Mouse (Mus musculus) midbrain, embryonic 14.5 days (tissue): ENCODE results near the gene Flt4. TPM values are rescaled to one million over a fixed set of nuclear protein-coding genes. Genes with fewer than 3 reads are reported as not detected.

Experiments used
- ATAC-seq: fragments of 200-750 bp; cut with Nextera tagmentation; 2 replicates; pipeline ENCODE4 v1.8.0; 2017; ENCODE audit warnings: moderate number of reproducible peaks, moderate library complexity; ENCODE audit not compliant: low FRiP score, low TSS enrichment
- DNase-seq: peaks from one replicate; pipeline ENCODE4 v3.0.0-alpha.2; 2015
- H3K27ac ChIP-seq: fragments of 300-500 bp; sonication (generic); replicated peaks from 2 replicates; pipeline ENCODE4 v1.5.1; 2014; ENCODE audit warnings: mild to moderate bottlenecking, low read depth, low read length, moderate library complexity
- H3K27me3 ChIP-seq: fragments of 300-500 bp; sonication (generic); 2 replicates; pipeline ENCODE4 v1.6.1; 2014; ENCODE audit warnings: low read length, control low read depth, mixed read lengths; ENCODE audit not compliant: control insufficient read depth, insufficient read depth
- H3K36me3 ChIP-seq: fragments of 300-500 bp; sonication (generic); 2 replicates; pipeline ENCODE4 v1.6.1; 2014; ENCODE audit warnings: low read length, control low read depth; ENCODE audit not compliant: control insufficient read depth, insufficient read depth
- H3K4me1 ChIP-seq: fragments of 300-500 bp; sonication (generic); 2 replicates; pipeline ENCODE4 v1.6.1; 2014; ENCODE audit warnings: mild to moderate bottlenecking, antibody characterized with exemption, low read length, control low read depth; ENCODE audit not compliant: control insufficient read depth, insufficient read depth
- H3K4me2 ChIP-seq: fragments of 300-500 bp; sonication (generic); 2 replicates; pipeline ENCODE4 v1.6.1; 2014; ENCODE audit warnings: mild to moderate bottlenecking, low read length, moderate library complexity
- H3K4me3 ChIP-seq: fragments of 300-500 bp; sonication (generic); replicated peaks from 2 replicates; pipeline ENCODE4 v1.5.1; 2014; ENCODE audit warnings: low read depth, low read length
- H3K9ac ChIP-seq: fragments of 300-500 bp; sonication (generic); replicated peaks from 2 replicates; pipeline ENCODE4 v1.6.1; 2014; ENCODE audit warnings: mild to moderate bottlenecking, low read length, moderate library complexity
- H3K9me3 ChIP-seq: fragments of 300-500 bp; sonication (generic); 2 replicates; pipeline ENCODE4 v1.6.1; 2016; ENCODE audit warnings: low read length, control low read depth, mixed read lengths; ENCODE audit not compliant: control insufficient read depth
- WGBS: fragments of 180-500 bp; shearing (Covaris S2); extraction: QIAGEN DNeasy Blood & Tissue Kit; methylation state at CpG from one replicate; pipeline ENCODE4 v1.1.7; 2014; 5-methylcytosine and 5-hydroxymethylcytosine counted together
- polyA plus RNA-seq: library from polyadenylated mRNA; unstranded; fragments of >200 nt; fragmentation: Nextera tagmentation; extraction: Ambion mirVana; gene quantifications from 2 replicates; pipeline ENCODE4 v1.2.1, GENCODE M21; 2014

Flt4 gene
- polyA plus RNA-seq, 1 experiment from 2014 or later: 2.1 TPM

GRCm38 (mm10) chr11:49664262-49665140 lies 55.4 kb downstream of the Flt4 start:
- WGBS: 84% methylated on average over 12 of the region's 12 CpGs
- no peaks in the 10 kb centered on the region for H3K27me3 ChIP-seq
- no peak overlapping the region for H3K4me2 ChIP-seq
- no peaks in the 10 kb centered on the region for H3K4me1 ChIP-seq
- 0 out of 2 replicates have a peak, but pooled peaks cover 8% of the 10 kb centered on the region for H3K36me3 ChIP-seq
- DNase-seq (no peak), ATAC-seq (no peak)
- no peak overlapping the region for H3K4me3 ChIP-seq
- H3K9ac ChIP-seq: no peak overlapping the region
- H3K27ac ChIP-seq: no peak overlapping the region
- H3K9me3 ChIP-seq: no peaks in the 10 kb centered on the region

GRCm38 (mm10) chr11:49665462-49665861 lies 56.4 kb downstream of the Flt4 start:
- no peak for DNase-seq
- no peak for ATAC-seq
- Histone ChIP-seq H3K36me3 (0 out of 2 replicates have a peak, but pooled peaks cover 11% of the 10 kb centered on the region), H3K9ac (no peak overlapping the region), H3K9me3 (no peaks in the 10 kb centered on the region), H3K4me1 (no peaks in the 10 kb centered on the region), H3K4me3 (no peak overlapping the region), H3K4me2 (no peak overlapping the region), H3K27me3 (no peaks in the 10 kb centered on the region), H3K27ac (no peak overlapping the region)
- 78% methylated on average over 4 of the region's 4 CpGs for WGBS

GRCm38 (mm10) chr11:49673433-49673832 lies 64.4 kb downstream of the Flt4 start:
- Histone ChIP-seq H3K9ac (no peak overlapping the region), H3K36me3 (peaks cover 64% of the 10 kb centered on the region), H3K4me3 (no peak overlapping the region), H3K9me3 (no peaks in the 10 kb centered on the region), H3K27me3 (no peaks in the 10 kb centered on the region), H3K27ac (no peak overlapping the region), H3K4me2 (no peak overlapping the region), H3K4me1 (no peaks in the 10 kb centered on the region)
- DNase-seq: no peak
- 84% methylated on average over 3 of the region's 3 CpGs for WGBS
- no peak for ATAC-seq

GRCm38 (mm10) chr11:49684237-49684973 lies 75.3 kb downstream of the Flt4 start:
- Histone ChIP-seq H3K9ac (no peak overlapping the region), H3K9me3 (no peaks in the 10 kb centered on the region), H3K27ac (no peak overlapping the region), H3K4me3 (no peak overlapping the region), H3K36me3 (peaks cover 87% of the 10 kb centered on the region), H3K4me2 (no peak overlapping the region), H3K4me1 (no peaks in the 10 kb centered on the region), H3K27me3 (no peaks in the 10 kb centered on the region)
- ATAC-seq: no peak
- DNase-seq: no peak
- WGBS: 97% methylated on average over 12 of the region's 12 CpGs

GRCm38 (mm10) chr11:49695013-49695412 lies 86.0 kb downstream of the Flt4 start:
- Histone ChIP-seq H3K4me3 (no peak overlapping the region), H3K4me1 (no peaks in the 10 kb centered on the region), H3K27ac (no peak overlapping the region), H3K9me3 (no peaks in the 10 kb centered on the region), H3K9ac (no peak overlapping the region), H3K36me3 (peaks cover 32% of the 10 kb centered on the region), H3K4me2 (no peak overlapping the region), H3K27me3 (no peaks in the 10 kb centered on the region)
- WGBS: over 99% methylated on average over 3 of the region's 3 CpGs
- no peak for ATAC-seq
- DNase-seq: no peak

GRCm38 (mm10) chr11:49695695-49696094 lies 86.6 kb downstream of the Flt4 start:
- ATAC-seq (no peak), DNase-seq (no peak)
- H3K27me3 ChIP-seq: no peaks in the 10 kb centered on the region
- H3K9me3 ChIP-seq: no peaks in the 10 kb centered on the region
- no peak overlapping the region for H3K27ac ChIP-seq
- H3K9ac ChIP-seq: no peak overlapping the region
- H3K4me3 ChIP-seq: no peak overlapping the region
- H3K4me2 ChIP-seq: no peak overlapping the region
- H3K36me3 ChIP-seq: peaks cover 27% of the 10 kb centered on the region
- no peaks in the 10 kb centered on the region for H3K4me1 ChIP-seq
- WGBS: 94% methylated on average over 2 of the region's 2 CpGs

GRCm38 (mm10) chr11:49696472-49696871 lies 87.4 kb downstream of the Flt4 start:
- no peaks in the 10 kb centered on the region for H3K27me3 ChIP-seq
- no peak overlapping the region for H3K4me2 ChIP-seq
- H3K9me3 ChIP-seq: no peaks in the 10 kb centered on the region
- H3K9ac ChIP-seq: no peak overlapping the region
- 92% methylated on average over 2 of the region's 2 CpGs for whole genome bisulfite sequencing
- no peak overlapping the region for H3K27ac ChIP-seq
- DNase-seq (no peak), ATAC-seq (no peak)
- no peak overlapping the region for H3K4me3 ChIP-seq
- peaks cover 31% of the 10 kb centered on the region for H3K36me3 ChIP-seq
- H3K4me1 ChIP-seq: no peaks in the 10 kb centered on the region

GRCm38 (mm10) chr11:49697779-49698178 lies 88.7 kb downstream of the Flt4 start:
- Histone ChIP-seq H3K4me1 (no peaks in the 10 kb centered on the region), H3K4me3 (no peak overlapping the region), H3K36me3 (peaks cover 41% of the 10 kb centered on the region), H3K4me2 (no peak overlapping the region), H3K9me3 (no peaks in the 10 kb centered on the region), H3K9ac (no peak overlapping the region), H3K27ac (no peak overlapping the region), H3K27me3 (no peaks in the 10 kb centered on the region)
- 96% methylated on average over 5 of the region's 5 CpGs for WGBS
- DNase-seq: no peak
- ATAC-seq: no peak
